Mouse (Mus musculus) olfactory bulb, adult 2 months (tissue): Measurements from ENCODE around the gene Zfyve27. TPM values are rescaled to one million over a fixed set of nuclear protein-coding genes. Genes with fewer than 3 reads are reported as not detected.
A peak's percentile ranks its signal among the peaks of the same experiment; 100 is the strongest.

Source experiments
- H3K27ac ChIP-seq: fragments of 200-500 bp; 2 replicates; pipeline ENCODE4 v1.5.1; 2012; ENCODE audit warnings: low read depth, low read length; ENCODE audit not compliant: insufficient read depth
- H3K4me1 ChIP-seq: fragments of 200-500 bp; 2 replicates; pipeline ENCODE4 v1.6.1; 2012; ENCODE audit warnings: low read length; ENCODE audit not compliant: control insufficient read depth, insufficient read depth
- H3K4me3 ChIP-seq: fragments of 200-500 bp; 2 replicates; pipeline ENCODE4 v1.5.1; 2012; ENCODE audit warnings: mild to moderate bottlenecking, low read depth, low read length, moderate library complexity; ENCODE audit not compliant: insufficient read depth
- CTCF ChIP-seq: fragments of 200-500 bp; IDR thresholded peaks from 2 replicates; pipeline ENCODE4 v1.5.1; 2012; ENCODE audit warnings: low read depth, mild to moderate bottlenecking, low read length, moderate library complexity; ENCODE audit not compliant: insufficient read depth
- POLR2A ChIP-seq: fragments of 200-500 bp; IDR thresholded peaks from 2 replicates; pipeline ENCODE4 v1.6.1; 2012; ENCODE audit warnings: mild to moderate bottlenecking, low read depth, low read length, moderate library complexity; ENCODE audit not compliant: insufficient read depth
- WGBS: fragments of 180-500 bp; shearing (Covaris S2); methylation state at CpG from one replicate; pipeline ENCODE4 v1.1.7; 2018; 5-methylcytosine and 5-hydroxymethylcytosine counted together
- polyA plus RNA-seq: library from polyadenylated mRNA; stranded (reverse); fragments of >200 nt; gene quantifications from 2 replicates; pipeline ENCODE4 v1.2.4, GENCODE M21; 2012; ENCODE audit warnings: low replicate concordance; ENCODE audit not compliant: missing spikeins, insufficient read depth, insufficient read length

Gene Zfyve27
- polyA plus RNA-seq, 1 experiment = not detected

GRCm38 (mm10) chr19:42146276-42147010 lies 17.3 kb upstream of the Zfyve27 start:
- H3K27ac ChIP-seq = no peak overlapping the region
- 94% methylated on average over 9 of the region's 9 CpGs for WGBS
- no peak overlapping the region for H3K4me3 ChIP-seq
- peaks cover 26% of the 10 kb centered on the region for H3K4me1 ChIP-seq
- no peak for TF ChIP-seq CTCF
- TF ChIP-seq POLR2A = no peak

GRCm38 (mm10) chr19:42147170-42147768 lies 16.5 kb upstream of the Zfyve27 start, which contains the start of gene Marveld1:
Gene Marveld1 (plus strand): TSS chr19:42147400.
- peak within 1 kb of the TSS; percentile 84 for H3K27ac ChIP-seq
- H3K4me1 ChIP-seq = peaks cover 28% of the 10 kb centered on the region
- TF ChIP-seq POLR2A (peak; percentile 52; the same call in 1 of the 2 replicates), CTCF (no peak)
- WGBS = 7% methylated on average over 57 of the region's 57 CpGs
- H3K4me3 ChIP-seq = peak within 1 kb of the TSS; percentile 57

GRCm38 (mm10) chr19:42147769-42148568 lies 15.8 kb upstream of the Zfyve27 start:
- Histone ChIP-seq H3K4me3 (peak overlapping the region; percentile 57), H3K4me1 (peaks cover 28% of the 10 kb centered on the region), H3K27ac (peak overlapping the region; percentile 84)
- 1% methylated on average over 63 of the region's 63 CpGs for WGBS
- TF ChIP-seq POLR2A = no peak
- no peak for TF ChIP-seq CTCF

GRCm38 (mm10) chr19:42148569-42148860 lies 15.2 kb upstream of the Zfyve27 start:
- Histone ChIP-seq H3K27ac (peak overlapping the region; percentile 84; the same call in 1 of the 2 replicates), H3K4me3 (peak overlapping the region; percentile 57), H3K4me1 (peaks cover 28% of the 10 kb centered on the region)
- TF ChIP-seq CTCF (no peak), POLR2A (no peak)
- 41% methylated on average over 7 of the region's 7 CpGs for WGBS

- 6% methylated on average over 6 of the region's 6 CpGs for WGBS
- H3K4me3 ChIP-seq = no peak overlapping the region
- H3K4me1 ChIP-seq = peaks cover 27% of the 10 kb centered on the region
- H3K27ac ChIP-seq = no peak overlapping the region
- no peak for TF ChIP-seq POLR2A
- peak; percentile 73 for TF ChIP-seq CTCF
Measured at GRCm38 (mm10) chr19:42151990-42152389, 11.8 kb upstream of the Zfyve27 start.

- TF ChIP-seq POLR2A (no peak), CTCF (no peak)
- 66% methylated on average over 12 of the region's 12 CpGs for WGBS
Measured at GRCm38 (mm10) chr19:42157493-42158237, 6.1 kb upstream of the Zfyve27 start.

GRCm38 (mm10) chr19:42158246-42159017 lies 5.3 kb upstream of the Zfyve27 start:
- no peaks in the 10 kb centered on the region for H3K4me1 ChIP-seq
- TF ChIP-seq CTCF (no peak), POLR2A (no peak)
- no peak overlapping the region for H3K27ac ChIP-seq
- H3K4me3 ChIP-seq = no peak overlapping the region
- WGBS = 73% methylated on average over 13 of the region's 13 CpGs

More at GRCm38 (mm10) chr19:42157493-42158237, 6.1 kb upstream of the Zfyve27 start:
- Histone ChIP-seq H3K4me3 (no peak overlapping the region), H3K4me1 (no peaks in the 10 kb centered on the region), H3K27ac (no peak overlapping the region)

GRCm38 (mm10) chr19:42164188-42164587 lies 437 bp downstream of the Zfyve27 start:
- H3K4me3 ChIP-seq = no peak overlapping the region
- no peak overlapping the region for H3K27ac ChIP-seq

More at GRCm38 (mm10) chr19:42164188-42164587, 437 bp downstream of the Zfyve27 start:
- TF ChIP-seq POLR2A (no peak), CTCF (no peak)
- peaks cover 7% of the 10 kb centered on the region for H3K4me1 ChIP-seq
- 13% methylated on average over 7 of the region's 7 CpGs for WGBS
